Mouse (Mus musculus): ENCODE results near the gene Elovl6.
A peak's percentile ranks its signal among the peaks of the same experiment; 100 is the strongest.

The Elovl6 gene

DNA sequence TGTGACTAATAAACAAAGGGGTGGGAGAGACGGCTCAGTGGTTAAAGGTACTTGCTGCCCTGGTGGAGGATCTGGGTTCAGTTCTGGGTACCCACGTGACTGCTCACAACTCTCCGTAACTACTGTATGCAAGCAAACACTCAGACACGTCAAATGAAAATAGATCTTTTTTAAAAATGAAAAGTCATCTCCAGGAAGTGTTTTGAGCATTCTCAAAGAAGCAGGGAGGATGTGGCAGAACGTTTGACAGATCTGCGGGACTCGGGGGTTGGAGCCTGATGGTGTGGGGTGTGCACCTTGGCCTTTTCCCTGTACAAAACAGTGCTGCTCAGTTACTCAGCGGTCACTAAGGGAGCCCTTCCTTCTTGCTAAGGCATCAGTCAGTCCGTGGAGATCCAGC is 70.1 kb downstream of the Elovl6 start:
- no peak for DNase-seq (ENCODE audit: extremely low read depth, low read depth)

DNA sequence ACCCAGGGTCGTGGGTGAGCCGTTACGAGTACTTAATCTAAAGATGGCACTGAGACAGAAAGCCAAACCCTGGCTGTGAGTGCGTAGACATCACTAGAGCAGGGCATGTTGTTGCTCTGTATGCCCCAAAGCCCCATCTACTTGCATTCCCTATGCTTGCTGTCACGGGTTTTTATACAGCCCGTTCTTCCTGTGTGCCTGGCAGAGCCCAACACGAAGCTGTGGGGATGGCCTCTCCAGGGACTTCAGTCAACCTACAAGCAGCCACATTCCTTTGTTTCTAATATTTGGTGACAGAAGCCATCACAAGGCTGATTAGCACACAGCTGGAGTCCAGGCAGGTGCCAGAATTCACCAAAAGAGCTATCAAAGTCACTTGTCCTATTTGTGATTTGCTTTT is 73.3 kb downstream of the Elovl6 start:
- DNase-seq (ENCODE audit: extremely low read depth, low read depth) = no peak

DNA sequence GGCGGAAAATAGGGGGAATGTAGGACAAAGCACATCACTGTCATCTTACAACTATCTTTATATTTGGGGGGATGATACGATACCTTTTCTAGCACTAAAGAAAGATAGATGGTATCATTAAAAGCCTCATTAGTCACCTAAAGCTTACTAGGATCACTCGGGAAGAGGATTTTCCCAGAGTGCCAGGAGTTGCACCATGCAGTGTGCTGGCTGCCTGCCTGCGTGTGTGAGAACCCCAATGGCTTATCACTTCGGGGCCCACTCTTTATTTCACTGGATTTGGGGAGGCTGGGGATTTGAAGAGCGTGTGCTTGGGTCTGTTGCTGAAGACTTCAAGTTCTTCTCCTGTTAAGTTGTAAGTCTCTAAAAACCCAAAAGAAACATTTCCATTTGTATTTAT is 73.8 kb downstream of the Elovl6 start:
- no peak for DNase-seq (ENCODE audit: extremely low read depth, low read depth)

DNA sequence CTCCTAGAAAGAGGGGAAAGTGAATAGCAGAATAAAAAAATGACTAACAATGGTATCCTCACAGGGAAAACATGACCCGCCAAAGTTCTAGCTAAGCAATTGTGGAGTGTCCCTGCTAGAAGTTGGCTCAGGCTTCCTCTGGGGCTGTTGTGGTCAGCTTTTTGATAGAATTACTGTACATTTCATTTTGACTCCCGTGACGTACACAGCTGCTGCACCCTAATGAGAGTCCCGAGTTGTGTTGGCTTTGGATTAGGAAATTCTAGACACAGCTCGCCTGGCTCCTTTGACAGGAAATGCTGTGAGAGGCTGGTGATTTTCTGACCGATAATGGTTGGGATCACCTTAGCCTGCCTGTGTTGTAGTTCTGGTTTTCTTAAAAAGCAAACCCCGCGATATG is 79.5 kb downstream of the Elovl6 start:
- no peak for DNase-seq (ENCODE audit: extremely low read depth, low read depth)

DNA sequence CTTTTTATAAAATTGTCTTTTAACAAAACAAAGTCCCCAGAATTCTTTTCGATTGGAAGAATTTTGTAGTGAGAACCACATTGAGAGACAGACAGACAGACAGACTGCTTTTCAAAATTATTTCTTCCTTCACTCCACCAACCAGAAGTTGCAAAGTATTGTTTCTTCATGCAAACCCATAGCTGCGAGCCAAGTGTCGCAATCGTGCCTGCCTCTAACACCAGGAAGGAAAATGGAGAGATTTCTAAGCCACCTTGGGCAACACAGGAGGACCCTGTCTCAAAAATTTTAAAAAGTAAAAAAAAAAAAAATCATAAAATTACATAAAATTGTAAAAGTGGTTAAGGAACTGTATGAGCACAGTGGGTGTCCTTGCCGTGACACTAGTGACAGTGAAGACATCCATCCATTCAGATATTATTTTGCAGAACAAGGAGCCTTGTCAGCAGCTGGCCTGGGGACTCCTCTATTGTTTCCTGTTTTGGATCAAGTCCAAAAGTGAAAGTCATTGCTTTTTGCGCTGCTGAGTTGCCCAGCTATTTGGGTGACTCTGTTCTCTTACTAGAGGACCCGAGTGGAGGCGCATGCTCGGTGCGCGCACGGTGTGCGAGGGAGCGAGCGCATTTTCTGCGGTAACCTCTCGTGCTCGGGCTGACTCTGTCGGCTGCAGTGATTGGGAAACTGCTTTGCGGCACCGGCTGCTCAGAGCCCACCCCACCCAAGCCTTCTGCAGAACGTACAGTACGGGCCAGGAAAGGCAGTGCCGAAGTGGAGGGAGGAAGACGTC is 80.3 kb downstream of the Elovl6 start:
- DNase-seq (ENCODE audit: extremely low read depth, low read depth) = no peak

DNA sequence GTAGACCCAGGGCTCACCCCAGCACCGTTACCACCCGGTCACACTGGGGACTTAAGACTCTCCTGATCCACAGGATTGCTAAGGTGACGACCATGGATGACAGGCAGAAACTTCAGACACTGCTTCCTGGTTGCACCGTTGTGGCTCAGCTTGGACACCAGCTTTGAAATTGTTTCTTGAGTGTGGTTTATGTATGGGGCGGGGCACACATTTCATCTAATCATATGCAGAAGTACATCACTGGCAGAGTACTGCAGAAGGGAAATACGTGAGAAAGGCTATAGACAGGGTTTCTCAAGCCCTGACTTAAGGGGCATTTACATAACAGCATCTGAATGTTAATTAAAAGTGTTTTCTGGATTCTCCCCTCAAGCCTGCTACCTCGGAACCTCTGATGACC is 81.6 kb downstream of the Elovl6 start:
- DNase-seq (ENCODE audit: extremely low read depth, low read depth) = peak; percentile 26

DNA sequence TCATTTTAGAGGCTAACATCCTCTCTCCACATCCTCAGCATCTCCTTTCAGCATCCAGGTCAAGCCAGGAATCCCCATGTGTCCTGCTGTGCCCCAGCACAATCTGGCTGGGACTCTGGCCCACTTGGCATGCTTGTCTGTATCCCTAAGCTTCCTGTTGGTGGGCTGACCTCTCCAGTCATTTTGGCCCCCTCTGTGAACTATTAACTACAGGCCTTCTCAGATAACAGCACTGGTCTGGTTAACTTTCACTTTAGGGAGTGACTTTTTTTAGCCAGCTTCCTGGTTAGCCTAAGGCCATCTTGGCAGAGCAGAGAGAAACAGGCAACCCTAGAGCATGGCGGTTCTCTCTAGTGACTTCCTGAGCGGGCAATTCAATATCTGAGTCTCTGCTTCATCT is 82.1 kb downstream of the Elovl6 start:
- no peak for DNase-seq (ENCODE audit: extremely low read depth, low read depth)

DNA sequence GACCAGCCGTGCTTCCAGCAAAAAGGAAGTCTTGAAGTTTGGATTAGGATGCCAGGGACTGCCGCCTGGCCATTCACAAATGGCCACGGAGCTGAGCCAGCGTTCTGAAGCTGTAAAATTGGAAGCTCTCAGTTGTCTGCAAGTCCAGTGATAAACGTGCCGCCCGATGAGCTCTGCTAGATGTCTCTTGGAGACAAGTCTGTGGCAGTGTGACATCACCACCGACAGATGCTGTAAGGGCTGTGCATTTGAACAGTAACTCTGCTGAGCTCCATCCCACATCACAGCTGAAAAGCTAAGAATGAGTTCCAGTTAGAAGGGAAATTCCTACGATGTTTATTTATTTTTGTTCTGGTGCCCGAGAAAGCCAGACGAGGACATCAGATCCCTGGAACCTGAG is 85.3 kb downstream of the Elovl6 start:
- DNase-seq (ENCODE audit: extremely low read depth, low read depth) = no peak

DNA sequence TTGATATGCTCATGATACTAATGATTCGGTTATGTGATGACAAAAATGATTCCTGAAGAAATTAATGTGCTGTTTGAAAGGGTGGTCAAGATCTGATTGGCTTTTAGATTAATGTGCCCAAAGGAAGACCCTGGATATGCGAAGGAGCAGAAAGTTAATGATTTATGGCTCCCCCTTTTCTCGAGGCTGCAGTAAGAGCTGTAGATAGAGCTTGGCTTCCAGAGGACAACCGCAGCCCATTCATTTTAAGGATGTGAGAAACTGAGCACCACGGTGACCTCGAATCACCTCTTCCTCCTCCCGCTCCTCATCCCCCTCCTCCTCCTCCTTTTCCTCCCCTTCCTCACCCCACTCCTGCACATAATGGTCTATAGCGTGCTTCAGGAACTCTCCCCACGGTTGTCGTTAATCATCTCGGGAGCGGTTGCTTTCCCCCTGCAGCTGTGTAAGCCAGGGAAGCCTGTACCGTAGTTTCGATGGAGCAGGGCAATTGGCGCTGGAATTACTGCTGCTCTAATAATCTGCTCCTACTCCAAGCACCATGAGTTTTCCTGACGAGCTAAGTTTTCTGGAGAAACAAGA is 87.1 kb downstream of the Elovl6 start:
- DNase-seq (ENCODE audit: extremely low read depth, low read depth) = no peak

DNA sequence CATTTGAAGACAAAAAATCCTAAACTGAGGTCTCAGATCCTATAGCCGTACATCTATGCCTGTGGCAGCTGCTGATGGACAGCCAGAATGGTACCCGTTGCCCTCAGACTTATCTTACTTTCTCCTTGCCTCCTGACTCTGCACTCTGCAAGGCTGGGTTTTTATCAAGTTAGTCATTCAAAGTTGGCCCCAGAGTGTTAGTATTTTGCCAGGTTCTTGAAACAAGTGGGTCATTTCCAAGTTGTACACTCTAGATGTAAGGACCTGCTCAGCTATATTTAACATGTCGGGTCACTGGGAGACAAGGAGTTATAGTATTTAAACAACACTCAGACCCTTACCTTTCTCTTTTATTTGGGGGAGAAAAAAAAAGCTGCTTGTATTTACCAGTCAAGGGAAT is 88.6 kb downstream of the Elovl6 start:
- DNase-seq (ENCODE audit: extremely low read depth, low read depth) = no peak

DNA sequence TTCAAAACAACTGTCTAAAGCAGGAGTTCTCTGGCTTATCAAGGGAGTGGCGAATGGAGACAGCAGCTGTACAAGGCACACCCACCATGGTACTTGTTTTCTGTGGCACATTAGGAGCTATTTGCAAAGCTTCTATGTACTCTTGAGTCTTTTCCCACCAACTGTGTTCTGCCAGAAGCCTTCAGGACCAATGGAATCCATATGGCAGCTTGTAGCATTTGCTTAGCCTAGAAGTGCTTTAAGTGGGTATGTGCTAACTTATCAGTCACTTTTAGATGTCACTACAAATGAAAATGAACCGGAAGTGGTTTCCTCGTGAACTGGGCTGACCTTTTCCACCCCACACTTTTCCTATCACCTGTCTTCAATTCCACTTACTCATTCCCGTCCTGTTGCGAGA is 89.1 kb downstream of the Elovl6 start:
- DNase-seq (ENCODE audit: extremely low read depth, low read depth) = no peak

DNA sequence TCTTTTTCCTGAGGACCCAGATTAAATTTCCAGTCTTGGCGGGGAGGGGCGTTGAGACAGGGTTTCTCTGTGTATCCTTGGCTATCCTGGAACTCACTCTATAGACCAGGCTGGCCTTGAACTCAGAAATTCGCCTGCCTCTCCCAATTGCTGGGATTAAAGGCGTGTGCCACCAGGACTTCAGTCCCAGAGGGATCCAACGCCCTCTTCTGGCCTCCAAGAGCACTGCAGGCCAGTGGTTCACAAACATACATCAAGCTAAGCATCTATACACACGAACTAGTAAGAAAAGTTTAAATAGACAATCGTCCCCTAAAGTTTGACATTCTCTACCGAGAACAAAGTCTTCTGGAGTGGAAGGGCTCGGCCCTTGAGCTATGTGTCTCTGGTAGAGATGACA is 90.0 kb downstream of the Elovl6 start:
- DNase-seq (ENCODE audit: extremely low read depth, low read depth) = peak; percentile 9

DNA sequence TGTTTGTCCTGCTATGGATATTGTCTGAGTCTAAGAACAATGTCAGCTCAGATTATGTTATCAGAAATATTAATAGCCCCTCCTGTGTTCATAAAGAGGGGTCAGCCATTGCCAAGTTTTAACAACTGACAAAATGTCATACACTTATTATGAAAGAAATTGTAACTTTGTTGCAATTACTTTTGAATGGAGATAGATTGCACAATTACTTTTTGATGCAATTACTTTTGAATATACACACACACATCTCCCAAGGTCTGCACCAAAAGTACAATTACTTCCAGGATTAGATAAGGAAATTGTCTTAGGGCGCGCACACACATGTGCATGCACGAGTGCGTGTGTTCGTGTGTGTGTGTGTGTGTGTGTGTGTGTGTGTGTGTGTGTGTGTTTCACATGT is 90.5 kb downstream of the Elovl6 start:
- DNase-seq (ENCODE audit: extremely low read depth, low read depth) = no peak

DNA sequence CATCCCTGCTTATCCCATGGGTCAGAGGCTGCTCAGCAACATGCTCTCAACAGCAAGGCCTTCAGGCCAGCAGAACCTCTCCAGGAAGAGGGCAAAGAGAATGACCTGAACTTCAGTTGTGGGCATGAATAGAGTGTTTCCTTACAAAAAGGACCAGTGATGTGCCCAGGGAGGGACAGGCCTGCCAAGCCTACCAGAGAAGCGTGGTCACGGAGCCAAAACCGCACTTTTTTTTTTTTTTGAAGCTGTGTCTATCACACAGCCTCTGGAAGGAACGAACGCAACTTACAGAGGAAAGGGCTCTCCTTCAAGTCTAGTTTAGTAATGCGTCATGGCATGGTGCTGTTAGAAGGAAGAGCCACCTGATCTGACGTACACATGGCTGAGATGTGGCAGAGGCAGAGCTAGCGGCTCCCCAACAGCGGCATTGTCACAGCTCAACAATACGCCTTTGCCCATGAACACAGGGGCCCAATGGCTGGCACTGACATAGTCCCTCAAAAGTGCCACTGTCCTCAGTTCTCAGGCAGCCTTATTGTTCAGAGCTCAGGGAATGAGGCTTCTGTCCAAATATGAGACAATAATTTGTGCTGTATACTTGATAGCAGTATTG is 92.1 kb downstream of the Elovl6 start:
- no peak for DNase-seq (ENCODE audit: extremely low read depth, low read depth)

DNA sequence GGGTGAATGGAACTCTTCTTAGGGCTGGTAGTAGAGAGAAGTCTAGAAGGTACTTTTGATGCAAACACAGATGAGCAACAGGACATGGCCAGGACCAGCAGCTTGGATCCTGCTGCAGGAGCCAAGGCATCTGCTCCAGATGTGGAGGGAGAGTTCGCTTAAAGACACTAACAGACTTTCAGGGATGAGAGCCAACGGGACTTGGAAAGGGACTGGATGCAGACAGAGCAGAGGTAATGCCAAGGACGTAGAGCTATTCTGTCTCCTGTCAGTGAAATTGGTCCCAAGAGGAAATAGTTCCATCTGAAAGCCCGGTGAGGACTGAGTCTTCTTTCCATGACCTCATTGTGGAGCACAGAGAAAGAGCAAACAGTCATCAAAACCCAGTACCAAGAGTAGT is 95.1 kb downstream of the Elovl6 start:
- no peak for DNase-seq (ENCODE audit: extremely low read depth, low read depth)

DNA sequence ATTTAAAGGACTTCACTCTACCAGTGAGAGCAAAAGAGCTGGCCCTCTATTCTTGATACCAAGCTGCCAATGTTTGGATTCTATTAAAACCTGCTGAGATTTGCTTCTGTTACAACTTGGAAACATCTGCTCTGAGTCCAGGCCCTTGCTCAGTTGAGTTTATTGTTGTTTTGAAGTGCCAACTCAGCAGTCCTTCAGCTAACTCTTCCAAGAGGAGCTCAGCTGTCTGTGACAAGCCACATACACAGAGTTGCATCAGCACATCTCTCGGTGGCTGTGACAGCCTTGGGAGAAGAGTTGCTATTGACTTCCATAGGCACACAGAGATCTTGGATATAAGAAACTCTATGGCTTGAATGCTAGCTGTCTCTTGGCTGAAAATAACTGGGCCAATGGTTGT is 98.9 kb downstream of the Elovl6 start:
- DNase-seq (ENCODE audit: extremely low read depth, low read depth) = no peak

DNA sequence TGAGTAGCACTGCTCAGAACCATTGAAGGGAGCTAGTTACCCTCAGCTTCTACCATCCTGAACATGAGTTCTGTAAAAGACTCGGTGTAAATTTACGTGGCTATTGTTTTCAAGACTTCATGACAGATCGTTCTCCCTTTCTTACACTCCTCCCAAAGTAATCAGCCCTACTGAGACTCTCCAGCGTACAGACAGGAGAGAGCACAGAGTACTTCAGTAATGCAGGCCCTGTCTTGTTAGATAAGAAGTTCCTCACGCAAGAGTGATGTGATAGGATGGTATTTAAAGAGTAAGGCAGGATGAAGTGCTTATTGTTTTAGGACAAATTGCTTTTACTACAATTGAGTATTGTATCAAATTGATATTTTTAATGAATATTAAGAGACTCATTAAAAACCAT is 99.7 kb downstream of the Elovl6 start:
- DNase-seq (ENCODE audit: extremely low read depth, low read depth) = no peak

DNA sequence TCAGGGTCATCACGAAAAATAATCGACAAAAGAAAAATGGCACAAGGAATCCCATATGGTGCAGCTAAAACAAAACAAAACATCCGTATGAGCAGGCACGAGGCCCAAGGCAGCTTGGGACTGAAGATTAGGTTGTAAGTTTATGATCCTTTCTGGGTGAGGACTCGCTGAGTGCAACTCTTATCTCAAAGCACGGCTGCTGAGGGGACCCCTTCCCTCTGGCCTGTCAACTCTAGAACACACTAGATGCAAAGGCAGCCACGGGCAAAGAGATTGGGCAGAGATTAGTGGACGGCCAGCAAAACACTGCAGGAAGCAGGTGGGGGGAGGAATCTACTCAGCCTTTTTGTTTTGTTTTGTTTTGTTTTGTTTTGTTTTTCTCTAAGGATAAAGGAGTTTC is 101.4 kb downstream of the Elovl6 start:
- no peak for DNase-seq (ENCODE audit: extremely low read depth, low read depth)

DNA sequence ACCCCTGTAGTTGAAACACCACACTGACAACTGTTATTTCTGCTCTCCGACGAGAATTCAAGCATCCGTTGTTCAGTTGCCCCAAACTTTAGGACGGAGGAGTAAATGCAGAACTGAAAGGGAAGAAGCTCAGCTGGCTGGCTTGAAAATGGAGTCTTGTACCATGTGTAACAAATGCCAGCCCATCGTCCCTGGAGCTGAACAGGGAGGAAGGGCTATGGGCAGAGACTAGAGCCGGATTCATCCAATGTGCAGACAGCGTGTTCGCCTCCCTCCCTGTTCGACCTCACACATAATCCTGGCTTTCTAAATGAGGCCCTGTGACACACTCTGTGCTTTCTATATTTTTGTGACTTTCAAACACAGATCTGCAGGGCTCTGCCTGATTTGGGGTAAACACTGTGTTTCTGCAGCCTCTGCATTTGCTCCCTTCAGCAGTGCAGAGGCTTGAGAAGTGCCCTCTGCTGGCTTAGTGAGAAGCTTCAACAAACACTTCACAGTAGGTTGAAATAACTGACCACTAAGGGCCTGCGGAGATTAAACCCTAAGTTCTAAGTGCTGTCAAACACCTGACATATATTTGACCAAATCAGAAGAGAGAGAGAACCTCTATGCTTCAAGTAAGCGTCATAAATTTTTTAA is 102.2 kb downstream of the Elovl6 start:
- DNase-seq (ENCODE audit: extremely low read depth, low read depth) = no peak

DNA sequence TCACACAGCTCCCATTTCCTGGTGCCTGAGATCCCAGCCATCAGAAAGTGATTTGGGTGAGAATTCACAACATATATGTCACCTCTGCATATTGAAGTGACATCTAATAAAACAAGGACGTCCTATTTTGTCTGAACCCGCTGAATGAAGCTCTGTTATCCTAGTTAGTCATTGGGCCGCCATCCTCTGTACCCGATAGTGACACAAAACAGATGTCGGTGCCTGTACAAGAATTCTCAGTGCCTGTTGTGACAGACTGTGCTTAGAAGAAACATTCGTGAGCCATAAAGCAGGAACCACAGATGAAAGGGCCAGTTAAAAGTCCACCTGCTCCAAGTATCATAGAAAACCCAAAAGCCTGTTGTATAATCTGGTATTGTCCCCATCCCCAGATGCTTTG is 105.3 kb downstream of the Elovl6 start:
- no peak for DNase-seq (ENCODE audit: extremely low read depth, low read depth)

DNA sequence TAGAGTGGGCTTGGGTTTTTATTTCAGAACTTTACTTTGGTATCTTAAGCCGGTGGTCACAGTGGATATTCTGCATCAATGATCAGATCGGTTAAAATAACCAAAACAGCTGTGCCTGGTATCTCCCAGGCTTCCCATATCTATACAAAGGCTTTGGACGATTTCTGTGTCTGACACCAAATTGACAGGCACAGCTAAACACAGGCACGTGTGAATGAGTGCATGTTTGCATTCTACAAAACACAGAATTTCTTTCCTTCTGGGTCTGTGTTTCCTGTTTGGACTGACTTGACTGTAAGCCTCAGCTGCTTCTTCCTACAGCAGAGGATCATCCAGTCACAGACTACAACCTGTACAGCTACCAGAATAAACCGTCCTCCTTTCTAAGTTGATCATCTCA is 107.5 kb downstream of the Elovl6 start:
- DNase-seq (ENCODE audit: extremely low read depth, low read depth) = no peak

DNA sequence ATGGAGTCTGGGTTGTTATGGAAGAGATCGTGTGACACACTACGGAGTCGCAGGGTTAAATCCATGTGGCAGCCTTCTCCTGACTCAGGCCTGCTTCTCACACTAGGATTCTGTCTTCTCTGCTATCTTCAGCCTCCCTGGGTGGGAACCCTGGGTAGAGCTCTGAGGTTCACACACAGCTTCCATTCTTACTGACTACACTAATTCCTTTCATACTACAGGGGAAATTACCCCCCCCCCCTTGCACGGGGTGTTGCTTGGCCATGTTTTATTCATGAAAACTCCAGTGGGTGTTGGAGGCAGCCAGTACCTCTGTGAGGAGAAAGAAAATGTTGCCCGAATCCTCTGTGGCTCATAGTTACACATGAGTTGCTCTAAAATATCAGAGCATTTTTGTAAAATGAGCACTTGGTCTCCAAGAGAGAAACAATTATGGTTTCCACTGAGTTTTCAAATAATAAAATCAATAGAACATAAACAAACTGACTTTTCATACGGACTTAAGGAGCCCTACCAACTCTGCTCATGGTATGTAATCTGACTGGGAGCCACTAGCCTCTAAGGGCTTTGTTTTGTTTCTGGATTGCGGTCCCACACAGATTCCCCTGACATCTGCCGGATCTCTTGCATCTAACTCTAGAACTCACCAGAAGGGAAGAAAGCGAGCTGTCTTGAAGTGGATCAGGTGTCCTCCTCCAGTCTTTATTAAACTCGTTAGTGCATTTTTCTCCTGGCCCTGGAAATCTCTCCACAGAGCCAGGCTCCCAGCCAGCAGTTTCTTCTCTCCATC is 108.3 kb downstream of the Elovl6 start:
- no peak for DNase-seq (ENCODE audit: extremely low read depth, low read depth)

Data from MEL-GATA-1-ER (cell line).